Mouse (Mus musculus) CD4-positive, CD25-positive, alpha-beta regulatory T cell, adult 4 months (primary cell): ENCODE data around the gene Ccdc61. TPM values are rescaled to one million over a fixed set of nuclear protein-coding genes. Genes with fewer than 3 reads are reported as not detected.
"Not testable (repeated sequence)": the region's sequence is repeated elsewhere in the genome, so short reads cannot be mapped to it uniquely, and the experiment has no call there.

Source experiments
- ATAC-seq: one replicate; pipeline ENCODE4 v1.8.0; 2017
- polyA plus RNA-seq, 2 experiments: library from polyadenylated mRNA; unstranded; fragments of 100-300 nt; shearing (Covaris generic); gene quantifications; one replicate each; pipeline ENCODE4 v1.2.1; 2017

Ccdc61 gene
- polyA plus RNA-seq, 2 experiments from 2014 or later: 7.6 to 8.9 TPM

DNA sequence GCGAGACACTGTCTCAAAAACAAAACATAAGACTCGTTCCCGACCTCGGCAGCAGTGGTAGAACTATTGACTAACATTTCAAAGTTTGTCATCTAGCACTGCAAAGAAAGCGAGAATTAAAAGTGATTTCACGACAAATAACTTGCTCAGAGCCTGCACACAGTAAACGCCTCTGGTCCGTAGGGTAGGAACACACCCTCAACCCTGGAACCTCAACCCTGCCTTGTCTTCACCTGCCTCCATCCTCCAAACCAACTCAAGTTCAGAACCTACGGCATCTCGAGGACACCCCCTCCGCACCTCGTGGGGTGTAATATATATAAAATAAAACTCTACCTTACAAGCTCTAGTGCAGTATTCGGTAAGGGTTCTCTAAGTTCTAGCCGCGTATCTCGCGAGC lies 418 bp downstream of the Ccdc61 start:
- no peak for ATAC-seq

DNA sequence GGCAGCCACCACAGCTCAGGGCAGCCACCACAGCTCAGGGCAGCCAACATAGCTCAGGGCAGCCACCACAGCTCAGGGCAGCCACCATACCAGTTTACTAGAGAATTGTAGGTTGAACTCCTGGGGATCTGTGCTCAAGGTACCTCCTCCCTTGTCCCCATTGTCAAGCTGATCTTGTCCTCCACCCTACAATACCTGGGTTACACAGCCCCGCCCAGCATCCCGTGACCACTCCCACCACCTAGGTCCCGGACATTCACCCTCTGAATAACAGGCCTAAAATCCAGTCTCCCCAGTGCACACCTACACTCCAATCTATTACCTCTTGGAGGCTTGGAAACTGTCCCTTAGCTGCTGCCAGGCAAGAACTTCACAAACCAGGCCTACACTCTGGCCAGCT lies 5.2 kb downstream of the Ccdc61 start:
- ATAC-seq: no peak

DNA sequence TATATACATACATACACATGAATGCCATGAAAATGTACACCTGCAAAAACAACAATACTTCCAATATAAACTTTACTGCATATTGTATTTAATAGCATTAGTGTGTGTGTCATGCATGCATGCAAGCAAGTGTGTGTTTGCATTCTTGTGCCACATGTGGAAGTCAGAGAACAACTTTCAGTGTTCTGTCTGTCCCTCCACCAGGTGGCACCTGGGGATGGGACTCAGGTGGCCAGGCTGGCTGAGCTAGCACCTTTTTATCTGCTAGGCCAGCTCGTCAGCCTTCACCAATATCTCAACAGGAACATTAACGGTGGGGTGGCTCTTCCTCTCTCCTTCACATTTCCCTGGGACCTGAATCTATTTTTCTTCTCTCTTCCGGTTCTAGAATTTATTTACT lies 7.7 kb downstream of the Ccdc61 start:
- no peak for ATAC-seq

DNA sequence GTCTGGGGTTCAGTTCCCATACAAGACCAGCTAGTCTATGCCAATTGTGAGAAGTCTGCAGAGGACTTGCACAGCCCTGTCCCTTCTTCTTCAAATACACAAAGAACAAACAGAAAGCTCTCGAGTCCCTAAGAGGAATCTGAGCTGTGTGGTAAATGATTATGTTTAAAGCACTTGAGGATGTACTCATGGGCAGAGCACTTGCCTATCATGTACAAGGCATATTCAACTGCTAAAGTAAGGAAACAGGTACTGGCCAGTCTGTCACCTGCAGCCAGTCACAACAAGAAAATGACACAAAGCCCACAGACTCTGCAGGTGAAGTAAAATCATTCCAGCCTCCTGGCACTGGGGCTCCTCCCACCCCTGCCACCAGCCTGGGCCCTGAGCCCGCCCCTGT lies 9.7 kb downstream of the Ccdc61 start:
- no peak for ATAC-seq

DNA sequence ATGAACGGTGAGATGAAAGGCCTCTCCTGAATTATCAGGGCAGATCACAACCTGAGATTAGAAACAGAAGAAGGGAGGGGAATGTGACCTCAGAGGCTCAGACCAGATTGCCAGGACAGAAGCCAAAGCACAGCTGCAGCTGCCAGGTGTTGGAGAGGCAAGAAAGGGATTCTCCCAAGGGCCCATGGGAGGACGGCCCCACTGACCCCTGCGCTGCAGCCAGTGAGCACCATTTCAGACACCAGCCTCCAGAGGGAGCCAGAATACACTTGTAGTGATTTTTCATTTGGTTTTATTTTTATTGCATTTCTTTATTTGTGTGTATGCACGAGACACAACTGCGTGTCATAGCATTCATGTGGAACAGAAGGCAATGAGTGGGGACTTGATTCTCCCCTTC lies 13.7 kb downstream of the Ccdc61 start:
- ATAC-seq: no peak

DNA sequence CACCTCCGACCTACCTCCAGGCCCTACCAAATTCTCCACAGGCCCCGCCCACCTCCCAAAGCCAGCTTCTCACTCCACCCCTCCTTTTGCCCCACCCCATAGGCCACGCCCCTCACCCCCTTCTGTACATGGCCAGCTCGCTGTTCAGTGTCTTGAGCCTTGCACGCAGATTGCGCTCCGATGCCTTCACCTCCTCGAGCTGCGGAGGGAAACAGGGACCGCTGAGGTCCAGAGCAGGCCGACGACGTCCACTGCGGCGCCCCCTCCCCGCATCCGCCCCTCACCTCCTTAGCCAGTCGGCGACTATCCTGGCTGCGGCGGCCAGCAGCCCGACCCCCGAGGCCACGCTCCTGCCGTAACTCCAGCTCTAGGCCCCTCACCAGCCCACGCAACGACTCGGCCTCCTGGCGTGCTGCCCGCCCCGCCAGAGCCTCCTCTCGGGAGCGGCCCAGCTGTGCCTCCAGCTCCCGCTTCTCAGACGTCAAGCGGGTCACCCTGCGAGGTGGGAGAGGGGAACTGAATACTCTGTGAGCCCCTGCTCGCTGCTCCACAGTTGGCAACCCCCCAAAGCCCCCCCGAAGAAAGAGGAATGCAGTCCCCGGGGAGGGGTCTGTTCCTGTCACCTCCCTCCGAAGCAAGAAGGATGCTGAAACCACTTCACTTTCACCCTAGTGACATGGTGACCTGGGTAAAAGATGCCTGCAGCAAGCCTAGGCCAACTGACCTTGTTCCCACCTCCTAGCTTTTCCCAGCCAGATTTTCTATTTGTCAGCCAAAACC lies 16.4 kb downstream of the Ccdc61 start:
- ATAC-seq: no peak

DNA sequence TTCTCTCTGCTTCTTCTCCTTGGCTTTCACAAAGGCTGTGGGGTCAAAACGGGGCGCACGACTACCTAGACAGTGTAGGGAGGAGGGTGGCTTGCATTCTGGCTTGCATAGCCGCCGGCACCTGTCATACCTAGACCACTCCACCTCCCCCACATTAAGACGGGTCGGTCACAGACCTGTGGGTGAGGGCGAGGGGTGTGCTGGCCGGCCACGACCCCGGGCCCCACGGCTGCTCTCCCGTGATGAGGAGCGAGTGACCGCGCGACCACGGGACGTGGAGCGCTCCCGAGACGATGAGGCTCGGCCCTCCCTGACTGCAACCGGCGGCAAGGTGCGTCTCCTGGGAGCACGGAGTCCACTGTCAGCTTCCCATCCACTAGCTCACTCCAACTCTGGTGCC lies 17.2 kb downstream of the Ccdc61 start:
- ATAC-seq: no peak

DNA sequence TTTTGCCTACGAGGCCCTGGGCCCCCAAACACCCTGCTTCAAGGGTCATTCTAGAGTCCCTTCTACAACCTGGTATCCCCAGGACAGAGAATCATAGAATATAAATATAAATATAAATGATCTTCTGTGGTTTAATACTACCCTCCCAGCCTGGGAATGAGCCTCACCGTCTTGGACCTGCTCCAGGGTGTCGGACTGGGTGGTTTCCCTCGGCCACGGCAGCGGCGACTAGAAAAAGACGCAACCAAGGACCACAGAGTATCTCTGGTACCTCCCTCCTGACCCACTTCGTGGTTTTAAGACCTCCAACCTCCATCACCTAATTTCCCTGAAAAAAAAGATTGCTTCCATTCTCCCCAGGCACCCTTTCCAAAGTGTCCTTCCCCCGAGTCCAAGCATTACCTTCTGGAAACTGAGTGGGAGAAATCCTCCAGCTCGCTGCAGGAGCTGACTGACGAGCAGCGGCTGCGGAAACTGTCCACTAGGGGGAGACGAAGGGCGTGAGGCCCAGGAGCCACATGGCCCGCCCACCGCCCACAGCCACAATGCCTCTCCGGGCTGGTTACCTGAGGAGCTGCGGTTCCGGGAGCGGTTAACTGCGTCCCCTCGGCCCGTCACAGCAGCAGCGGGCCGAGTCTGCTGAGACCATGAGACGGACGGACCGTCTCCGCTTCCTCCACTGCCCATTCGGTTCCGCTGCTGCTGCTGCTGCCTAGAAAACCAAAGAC lies 18.2 kb downstream of the Ccdc61 start:
- ATAC-seq: peak; percentile 96

DNA sequence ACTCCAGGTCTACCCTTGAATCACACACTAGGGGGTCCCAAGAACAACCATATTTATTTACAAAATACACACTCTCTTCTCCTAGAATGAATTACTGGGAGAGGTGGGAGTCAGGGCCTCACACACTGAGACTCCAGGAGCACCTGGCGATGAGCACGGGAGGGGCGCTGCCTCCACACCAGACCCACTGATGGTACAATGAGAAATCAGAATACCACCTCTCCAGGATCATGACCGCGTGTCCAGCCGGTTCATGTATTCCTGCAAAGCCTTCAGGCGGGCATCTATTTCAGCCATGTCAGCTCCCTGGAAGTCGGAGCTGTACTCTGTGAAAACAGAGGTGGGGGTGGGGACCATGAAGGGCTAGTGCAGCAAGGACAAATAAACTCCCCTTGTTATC lies 19.4 kb downstream of the Ccdc61 start:
- no peak for ATAC-seq

DNA sequence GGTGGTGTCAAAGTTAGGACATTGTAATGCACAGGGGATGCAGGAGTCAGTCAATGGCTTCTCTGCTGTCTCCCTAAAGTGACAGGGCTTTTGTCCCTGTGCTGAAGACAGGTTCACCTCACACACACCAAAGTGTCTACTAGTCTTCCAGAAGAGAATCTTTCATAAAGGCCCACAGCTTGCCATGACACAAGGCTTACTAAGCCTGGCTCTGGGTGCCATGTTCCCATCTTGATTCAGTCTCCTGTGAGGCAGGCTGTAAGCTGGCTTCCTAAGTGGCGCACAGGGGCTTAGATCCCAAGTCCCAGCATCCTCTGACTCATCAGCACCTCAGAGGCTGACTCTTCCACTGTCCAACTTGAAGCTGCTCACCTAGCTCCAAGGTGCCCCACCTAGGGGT lies 23.3 kb downstream of the Ccdc61 start:
- no peak for ATAC-seq

DNA sequence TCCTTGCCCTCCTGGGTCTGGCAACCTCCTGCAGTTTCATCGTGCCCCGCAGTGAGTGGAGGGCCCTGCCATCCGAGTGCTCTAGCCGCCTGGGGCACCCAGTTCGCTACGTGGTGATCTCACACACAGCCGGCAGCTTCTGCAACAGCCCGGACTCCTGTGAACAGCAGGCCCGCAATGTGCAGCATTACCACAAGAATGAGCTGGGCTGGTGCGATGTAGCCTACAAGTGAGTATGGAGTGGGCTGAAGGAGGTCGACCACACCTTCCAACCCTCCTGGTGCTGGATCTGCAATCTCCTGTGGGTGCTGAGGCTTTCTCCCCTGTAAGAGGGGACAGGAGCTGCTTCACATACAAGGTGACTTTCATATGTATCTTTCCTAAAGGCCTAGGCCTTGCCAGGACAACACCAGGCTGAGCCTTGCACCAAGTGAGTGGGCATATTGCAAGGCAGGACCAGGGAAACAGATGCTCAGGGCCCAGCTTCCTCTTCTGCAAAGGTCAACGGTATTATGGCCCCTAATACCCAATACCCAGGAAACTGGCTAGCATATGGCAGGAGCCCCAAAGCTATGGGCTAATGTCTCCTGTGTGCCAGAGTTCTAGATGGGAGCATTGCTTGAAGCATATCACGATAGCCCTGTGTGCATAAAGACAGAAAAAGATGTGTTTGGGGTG lies 25.3 kb downstream of the Ccdc61 start:
- ATAC-seq: peak; percentile 10

DNA sequence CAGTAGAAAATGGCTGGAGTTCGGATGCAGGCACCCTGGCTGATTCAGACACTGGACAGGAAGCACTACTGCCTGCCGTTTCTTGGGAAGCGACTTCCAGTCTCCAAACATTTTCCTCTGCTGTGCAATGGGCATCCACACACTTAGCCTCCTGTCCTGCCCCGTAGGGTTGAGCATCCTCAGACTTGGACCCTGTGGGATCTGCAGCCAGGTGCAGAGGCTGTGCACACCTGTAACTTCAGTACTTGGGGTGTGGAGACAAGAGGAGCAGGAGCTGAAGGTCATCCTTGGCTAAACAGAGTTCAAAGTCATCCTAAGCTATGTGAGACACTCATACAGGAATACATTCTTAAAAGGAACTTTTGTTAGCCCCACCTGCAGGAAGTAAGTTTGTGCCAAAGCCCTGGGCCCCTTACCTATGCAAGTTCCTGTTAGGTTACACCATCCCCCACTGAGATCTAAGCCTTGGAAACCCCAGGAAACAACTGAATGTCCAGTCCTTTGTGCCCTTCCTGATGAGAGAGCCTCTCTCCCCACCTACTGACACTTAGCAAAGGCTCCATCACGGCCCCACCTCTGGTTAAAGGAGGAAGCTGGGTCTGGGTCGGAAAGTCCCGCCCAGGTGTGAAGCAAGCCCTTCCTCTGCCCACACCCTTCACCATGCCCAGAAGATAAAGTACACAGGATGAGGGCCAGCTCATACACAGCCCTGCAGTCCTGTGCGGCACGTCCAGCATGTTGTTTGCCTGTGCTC lies 26.0 kb downstream of the Ccdc61 start:
- ATAC-seq: peak; percentile 90

DNA sequence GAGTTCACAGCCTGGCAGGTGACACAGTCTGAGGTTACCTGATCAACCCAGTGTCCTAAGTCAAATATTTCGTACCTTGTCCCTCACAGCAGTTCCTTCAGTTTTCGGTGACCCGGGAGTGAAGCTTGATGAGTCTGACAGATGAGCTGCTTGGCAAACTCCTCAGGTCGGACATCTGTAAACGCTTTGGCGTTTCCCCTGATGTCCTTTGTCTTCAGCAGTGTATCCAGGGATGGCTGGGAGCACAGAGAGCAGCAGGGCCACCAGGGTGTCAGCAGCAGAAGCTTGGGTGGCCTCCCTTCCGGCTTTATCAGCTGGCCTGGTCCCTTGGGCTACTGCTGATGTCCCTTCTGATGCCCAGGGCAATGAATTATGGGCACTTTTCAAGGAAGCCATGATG lies 31.5 kb downstream of the Ccdc61 start:
- no peak for ATAC-seq

DNA sequence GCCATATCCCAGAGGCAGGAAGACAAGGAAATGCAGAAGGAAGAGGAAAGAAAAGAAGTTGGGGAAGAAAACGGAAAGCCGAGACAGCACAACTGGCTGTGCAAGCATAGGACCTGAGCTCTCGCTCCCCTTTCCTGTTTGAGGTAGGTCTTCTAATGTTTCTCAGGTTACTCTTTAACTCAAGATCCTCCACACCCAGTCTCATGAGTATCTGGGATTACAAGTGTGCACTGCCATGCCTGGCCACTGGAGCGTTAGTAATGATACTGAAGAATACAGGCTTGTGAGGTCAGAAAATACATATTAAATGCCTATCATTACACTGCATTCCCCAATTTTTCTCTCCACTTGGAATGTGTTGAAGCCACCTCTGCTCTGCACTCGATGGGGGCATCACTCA lies 34.8 kb downstream of the Ccdc61 start:
- no peak for ATAC-seq

DNA sequence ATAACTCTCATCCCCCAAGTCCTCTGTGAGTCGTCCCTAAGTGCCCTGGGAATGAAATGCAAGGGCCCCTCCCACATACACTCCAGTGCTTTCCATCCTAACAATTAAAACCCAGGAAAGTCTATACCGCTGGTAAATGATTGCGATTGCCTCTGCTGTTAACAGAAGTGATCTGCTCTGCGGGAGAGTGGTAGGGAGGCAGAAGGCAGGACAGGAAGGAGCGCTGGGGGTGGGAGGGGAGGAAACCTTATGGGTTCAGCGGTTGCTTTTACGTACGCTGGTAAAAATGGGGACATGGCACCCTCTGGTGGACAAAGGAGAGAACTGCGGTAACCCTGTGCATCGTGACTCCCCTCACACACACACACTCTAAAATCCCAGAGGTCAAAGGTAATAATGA lies 37.0 kb downstream of the Ccdc61 start:
- ATAC-seq: peak; percentile 99

DNA sequence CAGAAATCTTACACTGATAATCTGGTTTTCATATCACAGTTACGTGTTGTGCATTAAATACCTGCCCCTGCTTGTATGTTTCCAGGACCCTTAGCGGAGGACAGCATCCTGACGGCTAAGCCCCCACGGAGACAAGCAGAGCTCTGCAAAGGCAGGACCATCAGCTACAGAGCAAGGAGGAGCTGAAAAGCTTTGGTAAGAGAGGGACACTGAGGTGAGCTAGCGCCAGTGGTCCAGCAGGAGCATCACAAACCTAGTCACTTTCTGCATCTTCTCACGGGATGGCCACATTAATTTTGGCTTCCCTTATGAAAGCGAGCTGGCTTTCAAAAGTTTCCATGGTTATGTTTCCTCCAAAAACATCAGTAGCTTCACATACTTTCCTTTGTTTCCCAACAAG lies 37.4 kb downstream of the Ccdc61 start:
- ATAC-seq: no peak

DNA sequence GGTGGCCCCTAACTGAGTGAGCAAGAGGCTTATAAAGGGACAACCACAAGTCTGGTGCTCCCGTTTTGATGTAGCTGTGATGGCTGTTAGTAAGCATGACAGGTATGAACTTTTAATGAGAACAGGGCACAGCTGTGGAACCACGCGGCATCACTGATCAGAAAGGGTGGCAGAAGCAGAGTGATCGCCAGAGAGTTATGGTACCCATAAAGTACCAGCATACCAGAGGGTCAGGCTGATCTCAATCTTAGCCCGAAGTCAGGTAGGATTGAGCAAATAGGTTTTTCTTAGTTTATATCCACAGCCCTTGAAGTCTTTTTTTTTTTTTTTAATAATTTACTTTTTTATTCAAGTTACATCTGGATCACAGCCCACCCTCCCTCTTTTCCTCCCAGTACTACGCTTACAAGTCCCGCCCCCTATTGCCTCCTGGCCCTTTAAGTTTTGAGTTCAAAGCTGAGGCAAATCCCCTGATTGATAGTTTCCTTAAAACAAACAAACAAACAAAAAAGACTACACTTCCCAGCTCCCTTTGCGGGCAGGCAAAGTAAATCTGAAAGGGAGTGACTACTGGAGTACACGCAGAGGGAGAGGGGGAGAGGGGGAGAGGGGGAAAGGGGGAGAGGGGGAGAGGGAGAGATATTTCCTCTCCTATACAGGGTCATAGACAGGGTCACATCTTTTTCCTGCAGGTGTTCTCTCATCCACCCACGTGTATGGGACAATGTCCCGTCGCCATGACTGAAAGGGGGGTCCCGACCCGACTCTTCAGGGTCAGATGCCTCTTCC lies 38.0 kb downstream of the Ccdc61 start:
- ATAC-seq: no peak

DNA sequence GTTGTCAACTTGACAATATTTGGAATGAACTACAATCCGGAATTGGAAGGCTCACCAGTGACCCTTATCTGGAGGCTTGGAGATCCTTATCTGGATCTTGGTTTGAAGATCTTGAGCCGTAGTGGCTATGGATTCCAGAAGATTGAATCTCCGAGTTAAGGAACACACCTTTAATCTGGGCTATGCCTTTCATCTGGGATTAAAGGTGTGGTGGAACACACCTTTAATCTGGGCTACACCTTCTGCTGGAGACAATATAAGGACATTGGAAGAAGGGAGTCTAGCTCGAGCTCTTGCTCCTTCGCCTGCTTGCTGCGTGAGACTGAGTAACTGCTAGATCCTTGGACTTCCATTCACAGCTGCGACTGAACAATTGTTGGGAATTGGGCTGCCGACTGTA lies 39.2 kb downstream of the Ccdc61 start, which contains the start of gene Pglyrp1:
Gene Pglyrp1 (plus strand): TSS at position 301 of the 400 bp plus-strand sequence.
- not testable (repeated sequence) for ATAC-seq

DNA sequence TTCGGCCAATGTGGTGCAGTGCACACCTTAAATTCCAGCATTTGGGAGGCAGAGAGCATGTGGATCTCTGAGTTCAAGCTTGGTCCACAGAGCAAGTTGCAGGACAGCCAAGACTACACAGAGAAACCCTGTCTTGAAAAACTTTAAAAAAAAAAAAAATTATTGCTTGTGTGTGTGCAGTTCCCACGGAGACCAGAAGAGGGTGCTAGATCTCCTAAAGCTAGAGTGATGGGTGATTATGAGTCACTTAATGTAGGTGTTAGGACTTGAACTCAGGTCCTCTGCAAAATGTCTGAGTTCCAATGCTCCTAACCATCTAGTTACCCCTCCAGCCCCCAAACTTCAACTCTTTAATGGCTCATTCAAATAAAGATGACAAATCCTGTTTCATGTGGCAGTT lies 41.7 kb downstream of the Ccdc61 start:
- no peak for ATAC-seq

DNA sequence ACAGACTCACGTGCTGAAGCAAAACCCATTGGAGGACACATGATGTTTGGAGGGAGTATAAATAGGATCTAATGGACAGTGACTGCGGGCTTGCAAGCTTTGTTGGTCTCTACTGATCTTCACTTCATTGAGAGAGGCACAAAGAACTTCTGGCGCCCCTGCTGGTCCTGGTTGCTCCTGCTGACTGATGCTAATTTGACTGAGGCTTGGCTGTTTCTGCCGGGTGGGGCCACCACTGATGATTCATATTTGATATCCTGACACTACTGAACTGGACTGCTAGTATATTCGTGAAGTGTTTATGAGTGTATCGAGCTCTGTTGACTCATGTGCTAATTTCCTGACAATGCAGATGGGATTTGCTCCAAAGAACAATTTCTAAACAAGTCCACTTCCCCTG lies 47.4 kb downstream of the Ccdc61 start:
- no peak for ATAC-seq

DNA sequence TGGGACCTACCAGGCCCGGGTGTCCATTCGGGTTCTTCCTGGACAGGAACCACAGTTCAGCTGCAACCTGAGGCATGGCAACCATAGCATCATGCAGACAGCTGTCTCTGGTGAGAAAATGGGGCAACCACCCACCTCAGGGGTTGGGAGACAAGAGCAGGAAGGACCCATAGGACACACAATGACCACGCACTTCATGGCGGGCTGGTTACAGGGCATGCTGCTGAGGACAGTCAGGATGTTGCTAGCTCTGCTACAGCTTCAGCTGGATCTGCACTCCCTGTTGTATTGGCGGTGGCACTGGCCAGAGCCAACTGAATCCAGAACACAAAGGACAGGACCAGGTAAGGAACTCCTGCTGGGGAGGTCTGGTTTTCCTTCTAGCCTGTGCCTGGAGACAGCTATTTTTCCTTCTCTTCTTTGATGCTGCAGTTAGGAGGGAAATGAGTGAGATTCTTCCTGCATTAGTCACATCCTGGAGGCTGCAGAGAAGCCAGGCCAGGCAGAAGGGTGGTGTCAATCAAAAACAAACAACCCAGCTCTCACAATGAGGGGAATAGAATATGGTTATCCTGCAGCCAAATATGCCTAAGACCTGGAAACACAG lies 51.8 kb downstream of the Ccdc61 start:
- no peak for ATAC-seq

DNA sequence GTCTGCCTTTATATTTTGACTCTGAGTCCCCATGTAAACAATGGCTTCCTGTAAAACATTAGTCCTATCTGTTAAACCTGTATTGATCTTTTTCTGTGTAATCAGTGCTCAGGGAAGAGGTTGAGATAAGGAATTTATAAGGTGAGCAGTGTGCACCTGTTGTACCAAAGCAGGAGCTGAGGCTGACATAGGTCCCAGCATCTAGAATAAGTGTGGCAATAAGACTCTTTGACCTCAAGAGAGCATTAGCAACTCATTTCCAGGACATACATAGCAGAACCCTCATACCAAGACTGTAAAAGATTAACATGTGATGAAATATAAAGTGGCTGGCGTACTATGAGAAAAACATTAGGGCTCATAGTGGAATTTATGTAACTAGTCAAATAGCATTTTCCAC lies 61.8 kb downstream of the Ccdc61 start:
- ATAC-seq: no peak
